Mouse (Mus musculus) megakaryocyte-erythroid progenitor cell, adult 5-6 weeks (primary cell): Measurements from ENCODE around the gene Tubgcp5. TPM values are rescaled to one million over a fixed set of nuclear protein-coding genes. Genes with fewer than 3 reads are reported as not detected.
A peak's percentile ranks its signal among the peaks of the same experiment; 100 is the strongest.

Experiments used
- ATAC-seq: replicated peaks from 2 replicates; pipeline ENCODE4 v1.8.0; 2016; ENCODE audit warnings: mild to moderate bottlenecking, inconsistent platforms; ENCODE audit not compliant: severe bottlenecking, poor library complexity, low FRiP score, low TSS enrichment
- total RNA-seq, 2 experiments: library from RNA; stranded (forward) in 1 of 2; stranded (reverse) in 1 of 2; fragments of 200-1000, 215-1000 nt in 1 of 2; fragments of >200 nt in 1 of 2; fragmentation: Nextera tagmentation in 1 of 2; gene quantifications; 2 replicates each; pipeline ENCODE4 v1.2.3; 2014 to 2017

Tubgcp5 gene
- total RNA-seq, 2 experiments from 2014 or later: 43.8 to 55.7 TPM

DNA sequence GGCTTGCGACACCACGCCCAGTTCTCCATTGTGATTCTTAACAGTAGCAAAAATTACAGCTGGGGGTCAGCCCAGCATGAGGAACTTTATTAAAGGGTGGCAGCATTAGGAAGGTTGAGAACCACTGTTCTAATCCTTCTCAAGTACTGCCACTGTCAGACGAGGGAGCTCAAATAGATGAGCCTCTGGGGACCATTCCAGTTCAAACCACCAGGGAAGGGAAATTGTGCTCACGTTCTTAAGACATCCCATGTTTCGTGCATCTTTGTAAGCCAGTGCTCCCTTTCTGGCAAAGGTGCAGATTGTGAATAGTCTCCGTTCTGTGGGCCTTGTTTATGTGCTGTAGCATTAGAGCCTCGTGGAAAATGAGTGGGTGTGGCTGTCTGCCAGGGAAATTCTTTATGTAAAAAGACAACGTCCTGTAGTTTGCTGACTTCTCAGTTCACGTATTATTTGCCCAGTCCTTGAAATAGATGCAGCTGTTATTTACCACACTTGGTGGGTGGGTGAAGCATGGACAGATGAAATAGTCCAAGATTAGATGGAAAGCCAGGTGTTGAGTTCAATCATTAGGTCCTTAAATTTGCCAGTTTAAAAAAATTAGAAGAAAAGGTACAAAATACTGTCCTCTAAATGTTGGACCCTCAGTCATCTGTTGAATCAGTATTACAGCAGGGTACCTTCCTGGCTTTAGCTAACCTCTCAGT is 52.8 kb downstream of the Tubgcp5 start:
- ATAC-seq: no peak

GRCm38 (mm10) chr7:55849948-55850571 is 56.1 kb downstream of the Tubgcp5 start:
- no peak for ATAC-seq

DNA sequence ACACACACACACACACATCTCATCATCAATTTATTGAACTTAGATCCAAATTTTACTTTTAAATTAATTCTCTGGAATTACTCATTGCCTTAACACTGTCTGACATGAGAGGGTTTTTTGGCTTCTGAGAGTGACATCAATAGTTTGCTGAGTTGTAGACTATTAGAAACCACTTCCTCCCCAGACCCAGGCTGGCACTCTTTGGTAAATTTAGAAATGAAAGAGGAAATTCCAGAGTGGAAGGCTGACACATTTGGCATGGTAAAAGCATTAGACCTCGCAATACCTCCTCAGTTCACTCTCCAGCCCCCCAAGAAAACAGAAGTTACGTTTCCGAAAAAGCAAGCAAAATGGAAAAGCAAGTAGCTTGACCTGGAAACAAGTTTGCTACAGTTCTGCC is 58.8 kb downstream of the Tubgcp5 start:
- no peak for ATAC-seq

GRCm38 (mm10) chr7:55855597-55855996 is 61.6 kb downstream of the Tubgcp5 start:
- ATAC-seq: no peak

DNA sequence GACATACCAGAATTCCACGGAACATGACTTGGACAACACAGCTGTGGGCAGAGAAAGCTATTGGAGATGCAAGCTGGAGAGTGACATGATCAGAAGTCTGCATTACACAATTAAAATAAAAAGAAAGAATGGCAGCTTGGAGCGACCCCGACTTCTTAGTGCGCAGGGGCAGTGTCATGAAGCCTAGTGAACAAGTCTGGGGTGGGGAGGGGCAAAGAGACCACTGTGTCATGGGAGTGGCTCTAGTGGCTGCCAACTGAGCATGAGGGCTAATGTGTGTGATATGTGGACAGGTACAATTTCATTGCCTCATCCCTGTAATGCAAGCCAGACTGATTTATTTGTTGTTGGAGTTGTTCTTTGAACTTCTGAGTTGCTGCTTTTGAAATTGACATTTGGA is 62.8 kb downstream of the Tubgcp5 start:
- ATAC-seq: no peak

DNA sequence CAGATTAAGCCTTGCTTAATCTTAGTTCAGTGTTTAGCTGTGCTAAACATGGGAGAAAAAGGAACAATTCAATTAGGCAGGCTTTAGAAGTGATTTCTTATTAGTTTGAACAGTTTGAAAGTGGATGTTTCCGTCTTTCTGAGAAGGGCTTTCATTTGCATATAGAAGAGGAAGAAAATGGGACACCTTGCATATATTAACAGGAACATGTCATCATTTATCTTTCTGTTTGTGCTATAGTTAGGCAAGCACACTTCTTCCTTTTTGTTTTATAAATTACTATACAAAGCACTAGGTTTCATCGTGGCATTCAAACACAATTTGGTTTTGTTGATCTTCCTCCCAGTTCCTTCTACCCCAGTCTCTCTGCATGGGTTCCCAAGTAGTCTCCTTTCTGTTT is 63.8 kb downstream of the Tubgcp5 start:
- no peak for ATAC-seq

DNA sequence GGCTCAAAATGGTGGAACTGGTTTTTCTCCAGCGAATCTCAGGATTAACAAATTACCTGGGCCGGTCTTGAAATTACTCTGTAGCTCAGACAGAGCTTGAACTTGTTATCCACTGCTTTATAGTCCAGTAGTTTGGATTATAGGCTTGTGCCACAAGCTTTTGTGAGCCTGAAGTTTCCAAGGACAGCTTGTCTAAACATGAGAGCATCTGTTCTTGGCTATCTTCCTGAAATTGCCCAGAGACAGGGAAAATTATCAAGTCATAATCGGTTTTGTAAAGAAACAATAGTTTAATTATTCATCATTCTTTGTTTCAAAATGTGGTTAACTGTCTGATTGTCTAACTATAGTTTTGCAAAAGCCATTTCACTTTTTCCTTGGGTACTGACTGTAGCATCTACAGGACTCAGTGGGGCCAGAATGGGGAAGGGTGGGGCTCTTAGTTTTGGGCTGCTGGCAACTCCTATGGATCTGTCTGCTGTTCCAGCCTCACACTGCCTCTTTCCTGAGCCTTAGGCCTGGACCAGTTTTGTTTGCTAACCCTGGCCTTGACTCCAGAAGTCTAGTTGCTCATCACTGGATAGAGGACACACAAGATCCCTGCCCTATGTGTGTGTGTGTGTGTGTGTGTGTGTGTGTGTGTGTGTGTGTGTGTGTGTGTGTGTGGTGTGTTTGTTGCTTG is 65.0 kb downstream of the Tubgcp5 start:
- no peak for ATAC-seq

DNA sequence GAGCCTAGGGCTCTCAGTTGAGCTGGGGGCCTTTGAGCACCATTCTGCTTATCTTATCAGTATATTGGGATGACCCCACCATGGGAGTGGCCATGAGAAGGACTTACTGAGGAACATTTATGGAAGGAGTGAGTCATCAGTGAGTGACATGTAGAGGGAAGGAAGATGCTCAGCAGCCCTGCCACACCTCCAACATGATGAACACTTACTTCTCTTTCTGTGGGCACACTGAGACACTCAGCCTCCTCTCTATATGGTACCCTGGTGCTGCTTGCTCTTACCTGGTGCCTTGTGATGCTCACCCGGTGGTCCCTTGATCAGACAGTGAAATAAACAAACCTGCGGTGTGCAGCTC is 65.5 kb downstream of the Tubgcp5 start:
- ATAC-seq: no peak

DNA sequence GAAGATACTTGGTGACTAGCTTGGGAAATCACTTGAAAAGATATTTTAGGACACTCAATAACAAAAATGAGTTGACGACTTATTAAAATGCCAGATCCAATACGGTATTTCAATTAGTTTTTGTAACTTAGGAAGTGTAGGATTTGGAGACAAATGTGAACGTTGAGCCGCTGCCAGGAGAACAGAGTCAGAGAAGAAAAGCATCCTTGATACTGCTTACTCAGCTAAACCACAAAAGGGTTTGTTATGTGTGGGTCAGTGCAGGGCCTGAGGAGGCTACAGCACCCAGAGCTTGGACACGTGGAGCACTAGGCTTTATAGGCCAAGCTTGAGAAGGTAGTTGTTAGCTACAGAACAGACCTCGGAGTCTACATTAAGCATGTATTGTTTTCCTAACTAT is 66.0 kb downstream of the Tubgcp5 start:
- no peak for ATAC-seq

- no peak for ATAC-seq
Observed at GRCm38 (mm10) chr7:55861175-55861574, 67.2 kb downstream of the Tubgcp5 start.

GRCm38 (mm10) chr7:55865044-55865443 is 71.1 kb downstream of the Tubgcp5 start:
- no peak for ATAC-seq

DNA sequence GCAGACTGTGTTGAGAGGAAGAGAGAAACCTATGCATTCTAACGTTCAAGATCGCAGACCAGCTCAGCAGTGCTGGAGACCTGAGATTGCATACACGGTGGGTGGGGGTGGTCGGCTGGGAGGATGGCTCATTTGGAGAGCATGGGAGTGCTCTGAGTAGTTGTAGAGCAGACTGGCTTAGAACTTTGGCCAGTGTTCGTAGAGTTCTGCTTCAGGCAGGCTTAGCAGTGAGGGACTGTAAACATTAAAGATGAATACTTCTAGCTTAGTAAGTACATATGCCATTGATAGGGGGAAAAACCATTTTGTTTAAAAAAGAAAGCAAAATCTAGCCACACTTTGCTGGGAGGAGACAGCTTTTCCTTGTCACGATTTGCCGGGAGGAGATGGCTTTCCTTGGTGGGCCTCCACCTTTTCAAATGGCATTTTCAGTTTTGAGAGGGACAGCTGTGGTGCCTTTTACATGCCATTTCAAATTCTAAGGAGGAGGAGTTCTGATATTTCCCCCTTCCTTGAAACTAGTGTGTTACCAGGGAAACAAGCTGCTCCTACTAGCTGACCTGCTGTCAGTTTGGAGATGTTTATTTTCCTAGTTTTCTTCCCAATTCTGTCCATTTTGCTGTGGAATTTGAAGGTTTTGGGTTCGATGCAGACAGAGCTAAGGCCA is 71.9 kb downstream of the Tubgcp5 start:
- no peak for ATAC-seq

GRCm38 (mm10) chr7:55868247-55868646 is 74.3 kb downstream of the Tubgcp5 start:
- ATAC-seq: no peak

GRCm38 (mm10) chr7:55869220-55869619 is 75.3 kb downstream of the Tubgcp5 start:
- no peak for ATAC-seq

DNA sequence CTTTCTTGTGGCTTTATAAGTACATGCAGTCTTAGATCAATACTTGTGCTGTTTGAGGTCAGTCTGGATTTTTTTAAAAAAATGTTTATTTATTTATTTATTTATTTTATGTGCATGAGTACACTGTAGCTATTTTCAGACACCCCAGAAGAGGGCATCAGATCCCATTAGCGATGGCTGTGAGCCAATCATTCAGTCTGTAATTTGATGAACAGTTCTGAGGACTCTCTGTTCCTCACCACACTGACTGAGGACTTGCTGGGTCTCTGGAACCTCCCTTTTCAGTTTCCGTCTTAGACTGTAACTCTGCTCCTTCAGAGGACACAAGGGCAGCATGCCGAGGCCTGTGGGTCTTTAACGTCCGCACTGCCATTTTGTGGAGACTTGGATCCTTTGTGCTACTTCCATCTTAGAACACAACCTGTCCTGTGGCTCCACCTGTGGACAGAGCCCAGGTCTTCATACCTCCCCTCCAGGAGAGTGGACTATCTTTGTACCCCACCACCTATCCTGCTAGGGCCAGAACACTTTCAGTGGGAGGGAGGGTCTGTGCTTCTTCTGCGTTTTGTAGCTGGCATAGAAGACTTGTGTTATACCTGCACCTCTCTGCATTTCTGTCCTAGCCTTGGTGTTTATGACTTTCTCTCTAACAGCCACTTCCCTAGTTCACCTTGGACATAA is 76.5 kb downstream of the Tubgcp5 start:
- 0 out of 2 replicates have a peak, but pooled peaks have one; percentile 10 for ATAC-seq

- ATAC-seq: no peak
Observed at GRCm38 (mm10) chr7:55871476-55871875, 77.5 kb downstream of the Tubgcp5 start.

DNA sequence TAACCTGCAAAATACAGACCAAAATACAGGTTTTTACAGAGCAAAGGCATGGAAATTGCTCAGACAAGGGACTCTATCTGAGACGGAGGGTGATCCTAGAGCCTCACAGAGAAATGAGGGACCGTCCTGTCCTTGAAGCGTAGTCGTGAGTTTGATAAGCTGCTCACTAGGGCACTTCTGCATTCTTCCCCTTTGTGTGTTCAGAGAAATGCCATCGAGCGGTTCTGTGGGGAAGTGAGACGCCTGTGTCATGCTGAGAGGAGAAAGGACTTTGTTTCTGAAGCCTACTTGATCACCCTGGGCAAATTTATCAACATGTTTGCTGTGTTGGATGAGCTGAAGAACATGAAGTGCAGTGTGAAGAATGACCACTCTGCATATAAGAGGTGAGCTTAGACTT is 80.7 kb downstream of the Tubgcp5 start:
- no peak for ATAC-seq

DNA sequence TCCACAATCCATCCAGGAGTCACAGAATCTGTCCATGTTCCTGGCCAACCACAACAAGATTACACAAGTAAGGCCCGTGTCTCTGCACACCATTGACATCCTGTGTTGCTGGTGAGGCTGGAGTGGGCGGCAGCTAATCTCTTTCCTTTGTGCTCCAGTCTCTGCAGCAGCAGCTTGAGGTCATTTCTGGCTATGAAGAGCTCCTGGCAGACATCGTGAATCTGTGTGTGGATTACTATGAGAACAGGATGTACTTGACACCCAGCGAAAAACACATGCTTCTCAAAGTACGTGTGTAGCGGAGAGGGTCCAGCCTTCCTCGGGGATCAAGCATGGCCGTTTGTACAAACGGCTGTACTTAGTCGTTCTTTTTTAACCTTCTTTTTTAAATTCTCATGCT is 83.8 kb downstream of the Tubgcp5 start:
- no peak for ATAC-seq

DNA sequence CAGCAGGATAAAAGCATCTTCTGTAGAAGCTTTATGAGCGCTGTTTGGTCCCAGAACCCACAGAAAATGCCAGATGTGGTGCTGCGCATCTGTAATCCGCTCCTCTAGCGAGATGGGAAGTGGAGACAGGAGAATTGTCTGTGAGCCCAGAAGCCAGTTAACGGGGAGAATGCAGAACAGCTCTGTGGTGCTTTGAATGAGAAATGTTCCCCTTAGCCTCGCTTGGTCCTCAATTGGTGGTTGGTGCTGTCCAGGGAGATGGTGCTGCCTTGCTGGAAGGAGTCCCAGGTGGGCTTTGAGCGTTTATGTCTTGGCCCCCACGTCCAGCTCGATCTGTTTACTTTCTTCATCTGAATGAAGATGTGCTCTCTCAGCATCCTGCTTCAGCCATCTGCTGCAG is 86.9 kb downstream of the Tubgcp5 start:
- ATAC-seq: no peak
